Mouse (Mus musculus) spleen, adult 2 months (tissue): ENCODE results near the gene Commd1.

Source experiments
- CTCF ChIP-seq: fragments of 200-500 bp; IDR thresholded peaks from 2 replicates; pipeline ENCODE4 v1.5.1; 2011; ENCODE audit warnings: mild to moderate bottlenecking, inconsistent platforms; ENCODE audit not compliant: insufficient read depth, insufficient read length, insufficient replicate concordance; ENCODE audit errors: extremely low read depth
- POLR2A ChIP-seq: fragments of 200-500 bp; IDR thresholded peaks from 2 replicates; pipeline ENCODE4 v1.6.1; 2011; ENCODE audit warnings: low read depth, low read length, inconsistent platforms

GRCm38 (mm10) chr11:22994271-22994670 lies 12.1 kb upstream of the Commd1 start:
- no peak for TF ChIP-seq CTCF
- no peak for TF ChIP-seq POLR2A
